Mouse (Mus musculus): ENCODE measurements at regions not wholly inside any gene's neighbourhood (a gene's known extent, or its start where the extent isn't known, plus 50 kb on each side); places are given as distances from the start of the nearest gene placed in this dataset.

- TF ChIP-seq CTCF (IDR thresholded peaks at IDR 0.05; ENCODE audit: insufficient read depth, low read depth, low read length): no peak
- TF ChIP-seq POLR2A (IDR thresholded peaks at IDR 0.05; ENCODE audit: insufficient read depth, low read depth, low read length): no peak
Observed at GRCm38 (mm10) chr3:83586086-83586485, 180.0 kb upstream of the Sfrp2 start.

Measured in olfactory bulb, adult 2 months (tissue).